Mouse (Mus musculus): ENCODE measurements around the gene Zranb1.

- TF ChIP-seq MAFK (IDR thresholded peaks at IDR 0.05; ENCODE audit: insufficient read depth, low read depth, low read length) (no peak), ZC3H11A (IDR thresholded peaks at IDR 0.05; ENCODE audit: borderline replicate concordance, low read depth, low read length) (no peak), HCFC1 (IDR thresholded peaks at IDR 0.05; ENCODE audit: borderline replicate concordance, insufficient read depth, low read length) (no peak), CHD2 (IDR thresholded peaks at IDR 0.05; ENCODE audit: low read depth, low read length) (no peak), ZNF384 (IDR thresholded peaks at IDR 0.05; ENCODE audit: low read depth, low read length) (no peak)
These were observed 80.2 kb downstream of the Zranb1 start for GRCm38 (mm10) chr7:133011191-133011590.

All from ES-E14 (cell line).